In the genomic region with DNA sequence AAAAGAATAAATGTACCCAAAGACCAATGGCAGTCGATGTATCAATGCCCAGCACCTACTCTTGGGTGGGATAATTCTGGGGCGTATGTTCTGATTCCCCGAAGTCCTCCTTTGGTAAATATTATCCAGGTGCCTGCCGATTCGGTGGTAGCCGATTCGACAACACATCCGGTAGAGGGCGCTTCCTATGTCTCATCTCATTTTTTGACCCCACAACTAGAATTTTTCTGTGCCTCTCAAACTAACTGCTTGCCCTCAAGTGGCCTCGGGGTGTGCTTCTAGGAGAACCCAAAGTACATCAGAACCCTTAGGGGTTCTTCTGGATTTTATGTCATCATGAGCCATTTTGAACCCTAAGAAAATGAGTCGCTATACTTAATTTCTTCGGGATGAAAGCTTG, we compare ENCODE assay signal across 22 mouse cellular contexts.
DNase-seq lines count a peak whose midpoint lies in the region; ATAC-seq and TF ChIP-seq lines count a peak whose summit lies in the region.
"Had no signal": no experiment of that assay in that cellular context is flagged by ENCODE, and none has a peak within 500 bp of the region (broad histone marks: within the 10 kb centered on the region; RNA-seq: fewer than 3 reads in every experiment).

No protein-coding gene starts in this region.

- ATAC-seq in kidney, postnatal 0 days (replicated peaks; ENCODE audit: low FRiP score, low read depth) = no peak
- ATAC-seq in kidney, embryonic 14.5 days (ENCODE audit: low FRiP score, low TSS enrichment) = no peak
- ATAC-seq: CD4-positive, CD25-positive, alpha-beta regulatory T cell, adult 4 months; forebrain, embryonic 15.5 days had no signal

- TF ChIP-seq POLR2A in CH12.LX (IDR thresholded peaks at IDR 0.05; ENCODE audit: low read depth, low read length) = no peak

- H3K9me3 ChIP-seq in kidney, postnatal 0 days (replicated peaks; ENCODE audit: low read length) = no peaks in the 10 kb centered on the region
- no peaks in the 10 kb centered on the region for H3K9me3 ChIP-seq in kidney, embryonic 14.5 days (ENCODE audit: control insufficient read depth, low read length)
- H3K9me3 ChIP-seq in CH12.LX (replicated peaks; ENCODE audit: low read length) = no peaks in the 10 kb centered on the region
- H3K9me3 ChIP-seq: embryonic facial prominence, embryonic 12.5 days; forebrain, embryonic 15.5 days; heart, embryonic 15.5 days; hindbrain, embryonic 10.5 days; hindbrain, embryonic 15.5 days had no signal

- no peak for TF ChIP-seq CTCF in kidney, postnatal 0 days (IDR thresholded peaks at IDR 0.05; ENCODE audit: low read depth)
- peak in 1 of 2 experiments; percentile 62; a peak in 2 of 4 replicates for TF ChIP-seq CTCF in CH12.LX (conservative IDR thresholded peaks at IDR 0.05 in 1 of 2, IDR thresholded peaks at IDR 0.05 in 1 of 2; ENCODE audit: low read depth in 2 of 2, low read length in 2 of 2)

- no peaks in the 10 kb centered on the region for H3K36me3 ChIP-seq in kidney, postnatal 0 days (ENCODE audit: insufficient read depth, low read length)
- no peaks in the 10 kb centered on the region for H3K36me3 ChIP-seq in kidney, embryonic 14.5 days (ENCODE audit: control insufficient read depth, insufficient read depth, low read length)
- H3K36me3 ChIP-seq in CH12.LX (replicated peaks in 1 of 2; ENCODE audit: control insufficient read depth in 1 of 2, insufficient read depth in 1 of 2, low read length in 1 of 2) = no peaks in the 10 kb centered on the region
- H3K36me3 ChIP-seq: embryonic facial prominence, embryonic 12.5 days; forebrain, embryonic 15.5 days; heart, embryonic 15.5 days; hindbrain, embryonic 10.5 days; hindbrain, embryonic 15.5 days had no signal

- no peak for TF ChIP-seq EP300 in CH12.LX (IDR thresholded peaks at IDR 0.05; ENCODE audit: low read length)

- H3K4me1 ChIP-seq in kidney, postnatal 0 days (replicated peaks; ENCODE audit: insufficient read depth, low read length) = peaks cover 14% of the 10 kb centered on the region; the same call in 1 of the 2 replicates
- peaks cover 24% of the 10 kb centered on the region for H3K4me1 ChIP-seq in kidney, embryonic 14.5 days (ENCODE audit: control insufficient read depth, insufficient read depth, low read length)
- peaks cover 0 to 13% of the 10 kb centered on the region in 2 experiments; a peak in 1 of 4 replicates for H3K4me1 ChIP-seq in CH12.LX (ENCODE audit: control insufficient read depth in 1 of 2, insufficient read depth in 2 of 2)

- no peaks in the 10 kb centered on the region for H3K79me2 ChIP-seq in CH12.LX (replicated peaks; ENCODE audit: control insufficient read depth, extremely low read depth, insufficient read depth, poor library complexity, severe bottlenecking)

- intact Hi-C loops in heart, postnatal 36 days (cut with DNase I) = no loop called here

- DNase-seq in heart, adult 11 months = peak; percentile 58
- DNase-seq in heart, postnatal 36 days = no peak
- DNase-seq in kidney, postnatal 0 days (ENCODE audit: low spot score) = no peak
- DNase-seq in CH12.LX (ENCODE audit: extremely low read depth) (no peak), ZHBTc4 (ENCODE audit: low read depth, low spot score) (peak; percentile 29)
- DNase-seq in gastrocnemius, adult 8-10 months (ENCODE audit: low spot score in 2 of 2) = no peak
- DNase-seq: adrenal gland, postnatal 10 days; B cell, adult 2 months; cerebellum, adult 11 months; cerebellum, adult 8-10 months; cerebellum, postnatal 25 days; gastrocnemius, postnatal 10 days; heart, adult 2 months; heart, postnatal 14 days had no signal

- no peak overlapping the region for H3K9ac ChIP-seq in kidney, postnatal 0 days (ENCODE audit: low read depth, low read length)
- H3K9ac ChIP-seq in kidney, embryonic 14.5 days (ENCODE audit: low read depth, low read length) = no peak overlapping the region
- H3K9ac ChIP-seq in CH12.LX (ENCODE audit: insufficient read depth, low read depth) = no peak overlapping the region
- H3K9ac ChIP-seq: embryonic facial prominence, embryonic 12.5 days; forebrain, embryonic 15.5 days; heart, embryonic 15.5 days; hindbrain, embryonic 15.5 days had no signal

- dilution Hi-C loops in CH12.LX (cut with MboI; ENCODE audit: extremely low pct_ligation_motif_present, extremely low pct_unique_long_range_greater_than_20kb, low sequenced_read_pairs) = no loop called here

- no peak overlapping the region for H3K4me3 ChIP-seq in kidney, postnatal 0 days (replicated peaks; ENCODE audit: low read depth, low read length)
- H3K4me3 ChIP-seq in kidney, embryonic 14.5 days (ENCODE audit: low read length) = no peak overlapping the region
- H3K4me3 ChIP-seq in CH12.LX (replicated peaks in 1 of 3; ENCODE audit: low read depth in 2 of 3, low read length in 2 of 3, poor library complexity in 1 of 3) = no peak overlapping the region
- H3K4me3 ChIP-seq: embryonic facial prominence, embryonic 12.5 days; forebrain, embryonic 15.5 days; heart, adult 2 months; heart, embryonic 15.5 days; hindbrain, embryonic 10.5 days; hindbrain, embryonic 15.5 days had no signal

- in situ Hi-C loops in CH12.LX (cut with MboI; ENCODE audit: low pct_ligation_motif_present, low pct_unique_long_range_greater_than_20kb, low sequenced_read_pairs) = no loop called here

- H3K4me2 ChIP-seq in kidney, postnatal 0 days (ENCODE audit: low read length) = no peak overlapping the region
- H3K4me2 ChIP-seq in kidney, embryonic 14.5 days (replicated peaks; ENCODE audit: low read depth, low read length) = no peak overlapping the region
- no peak overlapping the region for H3K4me2 ChIP-seq in CH12.LX (ENCODE audit: insufficient read depth, low read depth, poor library complexity, severe bottlenecking)
- H3K4me2 ChIP-seq: embryonic facial prominence, embryonic 12.5 days; forebrain, embryonic 15.5 days; heart, embryonic 11.5 days; heart, embryonic 15.5 days; hindbrain, embryonic 15.5 days had no signal

- 0 out of 2 replicates have a peak overlapping the region, but pooled peaks have one; percentile 44 for H3K27ac ChIP-seq in kidney, postnatal 0 days
- H3K27ac ChIP-seq in kidney, embryonic 14.5 days (ENCODE audit: low read depth, low read length) = no peak overlapping the region; the same call in 1 of the 2 replicates
- no peak overlapping the region for H3K27ac ChIP-seq in CH12.LX (ENCODE audit: insufficient read depth, low read depth)
- H3K27ac ChIP-seq: embryonic facial prominence, embryonic 12.5 days; forebrain, embryonic 15.5 days; heart, adult 2 months; heart, embryonic 15.5 days; hindbrain, embryonic 10.5 days; hindbrain, embryonic 15.5 days had no signal

- H3K27me3 ChIP-seq in kidney, postnatal 0 days (ENCODE audit: insufficient read depth, low read length) = no peaks in the 10 kb centered on the region
- H3K27me3 ChIP-seq in kidney, embryonic 14.5 days (ENCODE audit: control insufficient read depth, insufficient read depth, low read length) = no peaks in the 10 kb centered on the region
- H3K27me3 ChIP-seq in CH12.LX (replicated peaks) = no peaks in the 10 kb centered on the region
- H3K27me3 ChIP-seq: embryonic facial prominence, embryonic 12.5 days; forebrain, embryonic 15.5 days; heart, embryonic 15.5 days; hindbrain, embryonic 15.5 days had no signal

- peak; percentile 35 for TF ChIP-seq RAD21 in CH12.LX (IDR thresholded peaks at IDR 0.05; ENCODE audit: low read depth, low read length)

- WGBS in kidney, postnatal 0 days = 83% methylated on average over 12 of the region's 12 CpGs
- 86% methylated on average over 12 of the region's 12 CpGs for WGBS in kidney, embryonic 14.5 days

TF ChIP-seq in CH12.LX, 34 proteins besides CTCF, POLR2A, EP300 and RAD21:
- TF ChIP-seq SMC3 (IDR thresholded peaks at IDR 0.05; ENCODE audit: low read depth, low read length) = peak; percentile 59
- no peak for TF ChIP-seq CHD1 (IDR thresholded peaks at IDR 0.05; ENCODE audit: low read depth, low read length)
TF ChIP-seq in CH12.LX: peak in this region for 1.

Comparison
In these comparisons a context has a peak if more than half of its experiments do, and no peak if none do; other contexts are left out.
1. DNase-seq: peak in heart, adult 11 months (single experiment) and ZHBTc4 (single experiment); none in heart, postnatal 36 days (0 of 2), kidney, postnatal 0 days (single experiment), CH12.LX (single experiment) and gastrocnemius, adult 8-10 months (0 of 2).